Mouse (Mus musculus) forebrain, embryonic 14.5 days (tissue): ENCODE data around the gene Add3. TPM values are rescaled to one million over a fixed set of nuclear protein-coding genes. Genes with fewer than 3 reads are reported as not detected.

ENCODE experiments used
- ATAC-seq: fragments of 200-750 bp; cut with Nextera tagmentation; 2 replicates; pipeline ENCODE4 v1.8.0; 2017; ENCODE audit warnings: mild to moderate bottlenecking, moderate library complexity
- DNase-seq: peaks from one replicate; pipeline ENCODE4 v3.0.0-alpha.2; 2015; ENCODE audit warnings: low spot score
- H3K27ac ChIP-seq: fragments of 300-500 bp; sonication (generic); 2 replicates; pipeline ENCODE4 v1.5.1; 2014; ENCODE audit warnings: low read depth, mild to moderate bottlenecking, control low read depth, low read length, moderate library complexity
- H3K27me3 ChIP-seq: fragments of 300-500 bp; sonication (generic); replicated peaks from 2 replicates; pipeline ENCODE4 v1.6.1; 2014; ENCODE audit warnings: low read length, control low read depth, mixed read lengths; ENCODE audit not compliant: control insufficient read depth, insufficient read depth
- H3K36me3 ChIP-seq: fragments of 300-500 bp; sonication (generic); 2 replicates; pipeline ENCODE4 v1.6.1; 2014; ENCODE audit warnings: low read length, control low read depth; ENCODE audit not compliant: control insufficient read depth, insufficient read depth
- H3K4me1 ChIP-seq: fragments of 300-500 bp; sonication (generic); 2 replicates; pipeline ENCODE4 v1.6.1; 2014; ENCODE audit warnings: antibody characterized with exemption, low read length, control low read depth; ENCODE audit not compliant: control insufficient read depth, insufficient read depth
- H3K4me2 ChIP-seq: fragments of 300-500 bp; sonication (generic); 2 replicates; pipeline ENCODE4 v1.6.1; 2014; ENCODE audit warnings: mild to moderate bottlenecking, control low read depth, low read length
- H3K4me3 ChIP-seq: fragments of 300-500 bp; sonication (generic); 2 replicates; pipeline ENCODE4 v1.5.1; 2014; ENCODE audit warnings: low read depth, low read length, control low read depth
- H3K9ac ChIP-seq: fragments of 300-500 bp; sonication (generic); 2 replicates; pipeline ENCODE4 v1.6.1; 2014; ENCODE audit warnings: mild to moderate bottlenecking, low read length, control low read depth, moderate library complexity
- H3K9me3 ChIP-seq: fragments of 300-500 bp; sonication (generic); replicated peaks from 2 replicates; pipeline ENCODE4 v1.6.1; 2016; ENCODE audit warnings: low read length, control low read depth, mixed read lengths; ENCODE audit not compliant: control insufficient read depth
- WGBS: fragments of 180-500 bp; shearing (Covaris S2); extraction: QIAGEN DNeasy Blood & Tissue Kit; methylation state at CpG from one replicate; pipeline ENCODE4 v1.1.7; 2014; 5-methylcytosine and 5-hydroxymethylcytosine counted together
- polyA plus RNA-seq: library from polyadenylated mRNA; unstranded; fragments of >200 nt; fragmentation: Nextera tagmentation; extraction: Ambion mirVana; gene quantifications from 2 replicates; pipeline ENCODE4 v1.2.1, GENCODE M21; 2014

Gene Add3
- polyA plus RNA-seq, 1 experiment from 2014 or later, result 25.2 TPM

DNA sequence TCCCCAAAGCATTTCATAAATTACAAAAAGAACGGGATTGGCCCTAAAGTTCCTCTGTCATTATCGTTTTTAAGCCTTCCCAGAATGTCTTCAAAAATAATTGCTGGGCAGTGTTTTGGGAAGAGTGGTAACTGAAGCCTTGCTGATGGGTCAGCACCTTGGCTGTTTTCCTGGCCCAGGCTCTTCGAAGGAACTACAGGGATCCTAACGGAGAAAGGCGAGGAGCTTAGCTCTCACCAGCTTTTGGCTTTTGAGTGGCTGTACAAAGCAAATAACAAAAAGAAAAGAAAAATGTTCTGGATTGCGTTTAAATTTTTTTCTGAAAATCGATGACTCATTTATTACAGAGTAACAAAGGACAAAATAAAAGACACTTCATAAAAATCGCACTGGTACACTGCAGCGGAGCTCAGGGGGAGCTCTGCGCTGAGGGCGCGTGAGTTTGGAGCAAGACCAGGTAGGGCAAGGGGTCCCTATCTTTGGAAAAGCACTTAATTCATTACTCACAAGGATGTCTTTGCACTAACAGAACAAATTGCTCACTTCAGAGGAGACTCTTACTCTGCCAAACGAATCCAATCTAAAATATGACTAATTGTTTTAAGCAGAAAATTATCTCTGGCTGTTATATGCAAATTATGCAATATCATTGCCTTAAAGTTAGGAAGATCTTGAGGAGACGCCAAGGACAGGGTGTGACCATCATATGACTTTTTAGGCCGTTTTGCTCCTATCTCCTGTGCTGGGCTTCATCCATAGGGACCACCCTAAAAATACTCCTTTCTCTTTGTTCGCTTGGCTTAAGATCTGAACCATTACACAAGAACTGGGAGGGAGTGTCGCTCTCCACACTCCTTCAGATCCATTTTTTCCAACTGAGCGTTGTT is 32.6 kb upstream of the Add3 start:
- ATAC-seq (no peak), DNase-seq (no peak)
- 86% methylated on average over 18 of the region's 18 CpGs for WGBS
- Histone ChIP-seq H3K9me3 (no peaks in the 10 kb centered on the region), H3K4me1 (peaks cover 3% of the 10 kb centered on the region; the same call in 1 of the 2 replicates), H3K4me3 (no peak overlapping the region), H3K4me2 (no peak overlapping the region), H3K27ac (no peak overlapping the region), H3K9ac (no peak overlapping the region), H3K36me3 (no peaks in the 10 kb centered on the region), H3K27me3 (no peaks in the 10 kb centered on the region)

DNA sequence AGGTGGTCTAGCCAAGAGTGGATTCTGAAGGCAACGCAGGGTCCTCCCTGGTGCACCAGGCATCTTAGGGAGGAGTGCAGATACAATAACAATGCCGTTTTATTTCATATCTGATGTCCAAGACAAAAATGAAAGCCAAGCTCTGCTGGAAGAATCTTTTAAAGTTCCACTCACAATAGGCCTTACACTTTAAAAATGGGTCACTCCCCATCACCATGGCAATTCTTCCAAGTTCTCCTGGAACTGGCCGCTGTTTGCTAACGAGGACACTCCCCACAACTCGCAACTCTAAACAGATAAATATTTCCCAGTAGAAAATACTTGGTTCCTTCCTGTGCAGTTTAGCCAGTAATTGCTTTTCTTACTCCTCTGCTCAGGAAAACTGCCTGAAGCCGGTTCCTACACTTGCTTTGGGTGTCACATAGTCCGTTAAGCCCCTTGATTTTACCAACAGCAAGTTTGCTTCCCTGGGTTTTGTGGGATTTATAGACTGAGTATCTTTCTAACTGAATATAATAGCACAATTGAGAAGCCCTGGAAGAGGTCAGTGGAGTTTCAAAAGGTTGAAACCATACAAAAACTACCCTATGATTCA is 28.1 kb upstream of the Add3 start:
- Histone ChIP-seq H3K9me3 (no peaks in the 10 kb centered on the region), H3K27ac (no peak overlapping the region), H3K9ac (no peak overlapping the region), H3K27me3 (no peaks in the 10 kb centered on the region), H3K4me2 (no peak overlapping the region), H3K36me3 (no peaks in the 10 kb centered on the region), H3K4me1 (no peaks in the 10 kb centered on the region), H3K4me3 (no peak overlapping the region)
- DNase-seq (no peak), ATAC-seq (no peak)
- WGBS, result 26% methylated on average over 7 of the region's 7 CpGs

DNA sequence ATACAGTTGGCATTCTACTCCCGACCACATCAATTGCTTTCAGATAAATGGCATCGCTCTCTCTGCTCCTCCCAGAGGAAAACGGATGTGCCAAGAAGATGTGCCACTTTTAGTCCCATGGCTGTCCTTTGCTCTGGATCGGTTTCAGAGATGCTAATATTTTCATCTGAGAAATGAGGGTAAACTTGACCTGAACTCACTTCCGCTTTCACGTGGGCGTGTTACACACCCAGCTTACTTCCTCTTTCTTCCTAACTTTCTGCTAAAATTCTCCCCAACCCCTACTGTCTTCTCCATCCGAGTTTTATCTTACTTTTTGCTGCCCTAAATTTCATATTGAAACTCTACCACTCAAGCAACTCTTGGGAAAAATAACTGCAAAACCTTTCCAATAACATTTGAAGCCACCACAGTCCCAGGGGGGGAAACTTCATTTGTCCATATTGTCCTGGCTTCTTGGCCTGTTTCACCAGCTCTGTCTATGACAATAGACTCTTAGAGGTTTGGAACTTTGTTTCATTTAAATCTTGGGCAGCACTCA is 20.9 kb upstream of the Add3 start:
- H3K4me2 ChIP-seq, result no peak overlapping the region
- no peak overlapping the region for H3K9ac ChIP-seq
- no peaks in the 10 kb centered on the region for H3K36me3 ChIP-seq
- no peak overlapping the region for H3K27ac ChIP-seq
- DNase-seq (no peak), ATAC-seq (no peak)
- no peaks in the 10 kb centered on the region for H3K27me3 ChIP-seq
- H3K4me3 ChIP-seq, result no peak overlapping the region
- no peaks in the 10 kb centered on the region for H3K4me1 ChIP-seq
- H3K9me3 ChIP-seq, result no peaks in the 10 kb centered on the region
- 91% methylated on average over 8 of the region's 8 CpGs for WGBS

- Histone ChIP-seq H3K9ac (no peak overlapping the region), H3K36me3 (no peaks in the 10 kb centered on the region), H3K27ac (no peak overlapping the region), H3K9me3 (no peaks in the 10 kb centered on the region), H3K4me2 (no peak overlapping the region), H3K27me3 (no peaks in the 10 kb centered on the region), H3K4me3 (no peak overlapping the region), H3K4me1 (no peaks in the 10 kb centered on the region)
- ATAC-seq (no peak), DNase-seq (no peak)
- WGBS, result 77% methylated on average over 3 of the region's 3 CpGs
Observed at GRCm38 (mm10) chr19:53120483-53120882, 19.8 kb upstream of the Add3 start.

- no peaks in the 10 kb centered on the region for H3K27me3 ChIP-seq
- no peak for DNase-seq
- no peak overlapping the region for H3K4me3 ChIP-seq
- no peaks in the 10 kb centered on the region for H3K4me1 ChIP-seq
- H3K27ac ChIP-seq, result no peak overlapping the region
- H3K9me3 ChIP-seq, result no peaks in the 10 kb centered on the region
- no peak overlapping the region for H3K4me2 ChIP-seq
- 86% methylated on average over 6 of the region's 6 CpGs for WGBS
- no peak overlapping the region for H3K9ac ChIP-seq
- ATAC-seq, result no peak
- no peaks in the 10 kb centered on the region for H3K36me3 ChIP-seq
Observed at GRCm38 (mm10) chr19:53122641-53123241, 17.5 kb upstream of the Add3 start.

- no peaks in the 10 kb centered on the region for H3K36me3 ChIP-seq
- no peak overlapping the region for H3K27ac ChIP-seq
- no peaks in the 10 kb centered on the region for H3K9me3 ChIP-seq
- 65% methylated on average over 5 of the region's 5 CpGs for WGBS
- H3K4me3 ChIP-seq, result no peak overlapping the region
- no peak for ATAC-seq
- H3K9ac ChIP-seq, result no peak overlapping the region
- no peaks in the 10 kb centered on the region for H3K27me3 ChIP-seq
- DNase-seq, result no peak
- H3K4me1 ChIP-seq, result no peaks in the 10 kb centered on the region
- H3K4me2 ChIP-seq, result no peak overlapping the region
Observed at GRCm38 (mm10) chr19:53123301-53123700, 16.9 kb upstream of the Add3 start.

- no peak for ATAC-seq
Observed at GRCm38 (mm10) chr19:53125679-53126078, 14.6 kb upstream of the Add3 start.

GRCm38 (mm10) chr19:53126546-53126945 is 13.7 kb upstream of the Add3 start:
- ATAC-seq (no peak), DNase-seq (no peak)
- no peak overlapping the region for H3K4me3 ChIP-seq
- no peak overlapping the region for H3K4me2 ChIP-seq
- H3K27ac ChIP-seq, result no peak overlapping the region
- no peaks in the 10 kb centered on the region for H3K27me3 ChIP-seq
- H3K36me3 ChIP-seq, result no peaks in the 10 kb centered on the region
- H3K9ac ChIP-seq, result no peak overlapping the region
- no peaks in the 10 kb centered on the region for H3K9me3 ChIP-seq
- WGBS, result 88% methylated on average over 4 of the region's 4 CpGs
- H3K4me1 ChIP-seq, result no peaks in the 10 kb centered on the region

More at GRCm38 (mm10) chr19:53125679-53126078, 14.6 kb upstream of the Add3 start:
- H3K9ac ChIP-seq, result no peak overlapping the region
- H3K36me3 ChIP-seq, result no peaks in the 10 kb centered on the region
- DNase-seq, result no peak
- H3K4me1 ChIP-seq, result no peaks in the 10 kb centered on the region
- 83% methylated on average over 2 of the region's 2 CpGs for WGBS
- no peak overlapping the region for H3K4me2 ChIP-seq
- no peaks in the 10 kb centered on the region for H3K27me3 ChIP-seq
- H3K27ac ChIP-seq, result no peak overlapping the region
- no peaks in the 10 kb centered on the region for H3K9me3 ChIP-seq
- no peak overlapping the region for H3K4me3 ChIP-seq
